Mouse (Mus musculus) ES-Bruce4 (cell line): ENCODE measurements around the gene Caskin2. TPM values are rescaled to one million over a fixed set of nuclear protein-coding genes. Genes with fewer than 3 reads are reported as not detected.
"Not testable (repeated sequence)": the region's sequence is repeated elsewhere in the genome, so short reads cannot be mapped to it uniquely, and the experiment has no call there.

Source experiments
- H3K27ac ChIP-seq: 2 replicates; pipeline ENCODE4 v1.5.1; 2012; ENCODE audit warnings: low read length, inconsistent platforms; ENCODE audit not compliant: insufficient read depth
- H3K27me3 ChIP-seq: 2 replicates; pipeline ENCODE4 v1.6.1; 2012; ENCODE audit warnings: mild to moderate bottlenecking, low read length, inconsistent platforms; ENCODE audit not compliant: control insufficient read depth, poor library complexity, insufficient read depth, severe bottlenecking
- H3K36me3 ChIP-seq: 2 replicates; pipeline ENCODE4 v1.6.1; 2012; ENCODE audit warnings: inconsistent platforms, mild to moderate bottlenecking, low read length, moderate library complexity; ENCODE audit not compliant: control insufficient read depth, poor library complexity, insufficient read depth, severe bottlenecking
- H3K4me1 ChIP-seq: one replicate; pipeline ENCODE4 v1.8.1; 2011; ENCODE audit warnings: low read length; ENCODE audit not compliant: control insufficient read depth, insufficient read depth
- H3K4me3 ChIP-seq: 2 replicates; pipeline ENCODE4 v1.5.1; 2011; ENCODE audit warnings: low read depth, mild to moderate bottlenecking, low read length
- H3K9ac ChIP-seq: 2 replicates; pipeline ENCODE4 v1.6.1; 2012; ENCODE audit warnings: low read depth, mild to moderate bottlenecking, inconsistent platforms; ENCODE audit not compliant: poor library complexity, severe bottlenecking
- H3K9me3 ChIP-seq: replicated peaks from 2 replicates; pipeline ENCODE4 v1.6.1; 2012; ENCODE audit warnings: mild to moderate bottlenecking, low read length, inconsistent platforms; ENCODE audit not compliant: control insufficient read depth, poor library complexity, insufficient read depth, severe bottlenecking
- CTCF ChIP-seq: IDR thresholded peaks from one replicate; pipeline ENCODE4 v1.8.1; 2011; ENCODE audit warnings: low read depth, low read length
- EP300 ChIP-seq: IDR thresholded peaks from 2 replicates; pipeline ENCODE4 v1.6.1; 2011; ENCODE audit warnings: low read depth, low read length; ENCODE audit not compliant: insufficient read depth
- POLR2A ChIP-seq: IDR thresholded peaks from one replicate; pipeline ENCODE4 v1.8.1; 2011; ENCODE audit warnings: low read length; ENCODE audit not compliant: insufficient read depth
- polyA plus RNA-seq: library from polyadenylated mRNA; stranded (reverse); fragments of >200 nt; gene quantifications from 2 replicates; pipeline ENCODE4 v1.2.4, GENCODE M21; 2011; ENCODE audit warnings: low read depth; ENCODE audit not compliant: missing spikeins, insufficient read depth, insufficient read length

Gene Caskin2
- polyA plus RNA-seq, 1 experiment, result 12.1 TPM

- no peak for TF ChIP-seq CTCF
- no peak for TF ChIP-seq POLR2A
- no peak for TF ChIP-seq EP300
- no peaks in the 10 kb centered on the region for H3K36me3 ChIP-seq
- 0 out of 2 replicates have a peak, but pooled peaks cover 4% of the 10 kb centered on the region for H3K9me3 ChIP-seq
- no peaks in the 10 kb centered on the region for H3K27me3 ChIP-seq
- H3K27ac ChIP-seq, result no peak overlapping the region
- H3K4me1 ChIP-seq, result no peaks in the 10 kb centered on the region
- H3K4me3 ChIP-seq, result peak overlapping the region; percentile 73
- peak overlapping the region; percentile 92 for H3K9ac ChIP-seq
Observed at GRCm38 (mm10) chr11:115765607-115766141, 47.8 kb downstream of the Caskin2 start.

DNA sequence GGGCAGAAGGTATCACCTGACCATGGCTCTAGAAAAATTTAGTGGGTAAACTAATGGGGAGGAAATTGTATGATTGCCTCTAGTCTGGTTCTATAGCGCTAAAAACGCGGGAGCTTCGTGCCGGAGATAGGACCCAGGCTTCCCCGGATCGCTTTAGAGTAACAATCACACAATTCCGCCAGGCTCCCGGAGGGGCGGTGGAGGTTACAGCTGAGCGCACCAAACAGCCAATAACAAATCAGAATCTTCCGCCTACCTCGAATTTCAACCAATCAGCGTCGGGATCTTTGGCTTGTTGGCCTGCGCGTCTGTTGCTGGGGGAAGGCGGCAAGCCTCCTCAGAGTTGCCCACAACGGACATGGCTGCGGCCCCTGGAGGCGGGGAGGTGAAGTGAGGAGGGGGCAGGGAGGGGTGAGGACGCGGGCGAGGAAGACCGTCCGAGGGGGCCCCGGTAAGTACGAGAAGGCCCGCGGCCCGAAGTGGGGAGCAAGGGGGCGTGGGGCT, 48.3 kb downstream of the Caskin2 start, which contains the start of gene Tmem94:
Gene Tmem94 (plus strand): TSS at position 331 of the 504 bp plus-strand sequence.
- H3K27ac ChIP-seq, result no peak within 1 kb of the TSS
- H3K9ac ChIP-seq, result peak within 1 kb of the TSS; percentile 92
- H3K27me3 ChIP-seq, result no peaks in the 10 kb centered on the region
- peak within 1 kb of the TSS; percentile 73 for H3K4me3 ChIP-seq
- TF ChIP-seq POLR2A (no peak), EP300 (0 out of 2 replicates have a peak, but pooled peaks have one; percentile 46)
- H3K9me3 ChIP-seq, result 0 out of 2 replicates have a peak, but pooled peaks cover 4% of the 10 kb centered on the region
- no peaks in the 10 kb centered on the region for H3K36me3 ChIP-seq
- H3K4me1 ChIP-seq, result no peaks in the 10 kb centered on the region

GRCm38 (mm10) chr11:115764698-115765097, 48.7 kb downstream of the Caskin2 start:
- Histone ChIP-seq H3K4me3 (no peak overlapping the region), H3K4me1 (no peaks in the 10 kb centered on the region), H3K9me3 (0 out of 2 replicates have a peak, but pooled peaks cover 4% of the 10 kb centered on the region), H3K27me3 (no peaks in the 10 kb centered on the region), H3K27ac (no peak overlapping the region), H3K36me3 (no peaks in the 10 kb centered on the region), H3K9ac (0 out of 2 replicates have a peak overlapping the region, but pooled peaks have one; percentile 29)
- no peak for TF ChIP-seq POLR2A
- TF ChIP-seq EP300, result no peak
- no peak for TF ChIP-seq CTCF

DNA sequence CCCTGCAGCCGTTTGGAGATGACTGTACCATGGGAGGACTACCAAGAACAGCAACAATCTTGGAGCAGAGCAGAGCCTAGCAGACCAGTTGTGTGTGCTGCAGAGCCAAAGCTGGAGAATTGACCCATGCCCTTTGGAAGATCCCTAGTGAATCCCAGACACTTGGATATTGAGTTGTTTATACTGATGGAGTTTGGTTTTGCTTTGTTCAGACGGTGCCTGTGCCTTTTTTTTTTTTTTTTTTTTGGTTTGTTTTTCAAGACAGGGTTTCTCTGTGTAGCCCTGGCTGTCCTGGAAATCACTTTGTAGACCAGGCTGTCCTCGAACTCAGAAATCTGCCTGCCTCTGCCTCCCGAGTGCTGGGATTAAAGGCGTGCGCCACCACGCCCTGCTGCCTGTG, 51.3 kb downstream of the Caskin2 start:
- not testable (repeated sequence) for H3K4me1 ChIP-seq, H3K27me3 ChIP-seq, H3K9ac ChIP-seq, H3K9me3 ChIP-seq, H3K36me3 ChIP-seq, H3K27ac ChIP-seq, H3K4me3 ChIP-seq

GRCm38 (mm10) chr11:115753485-115753884, 60.0 kb downstream of the Caskin2 start:
- no peak overlapping the region for H3K27ac ChIP-seq
- no peak overlapping the region for H3K9ac ChIP-seq
- no peak overlapping the region for H3K4me3 ChIP-seq
- TF ChIP-seq POLR2A (no peak), EP300 (no peak), CTCF (no peak)
- H3K27me3 ChIP-seq, result no peaks in the 10 kb centered on the region
- no peaks in the 10 kb centered on the region; the same call in 1 of the 2 replicates for H3K9me3 ChIP-seq
- no peaks in the 10 kb centered on the region for H3K36me3 ChIP-seq
- H3K4me1 ChIP-seq, result no peaks in the 10 kb centered on the region

DNA sequence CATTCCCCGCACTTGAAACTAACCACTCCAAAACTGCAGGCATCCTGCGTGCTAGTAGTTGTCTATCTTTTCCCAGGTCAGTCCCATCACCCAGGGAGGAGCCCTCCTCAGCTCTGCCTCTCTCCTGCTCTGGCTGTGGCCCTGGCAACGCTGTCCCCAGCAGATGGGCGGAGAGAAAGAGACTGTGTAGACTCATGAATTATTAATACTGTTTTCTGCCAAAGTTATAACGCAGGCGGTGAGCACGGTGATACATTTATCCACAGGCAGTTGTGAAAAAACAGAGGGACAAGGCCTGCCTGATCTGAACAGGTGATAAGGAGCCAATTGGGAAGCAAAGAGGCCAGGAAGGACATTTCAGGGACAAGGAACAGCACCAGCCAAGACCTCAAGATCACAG, 60.8 kb downstream of the Caskin2 start:
- Histone ChIP-seq H3K27me3 (no peaks in the 10 kb centered on the region), H3K36me3 (no peaks in the 10 kb centered on the region), H3K27ac (no peak overlapping the region), H3K9ac (no peak overlapping the region), H3K4me3 (no peak overlapping the region), H3K9me3 (no peaks in the 10 kb centered on the region; the same call in 1 of the 2 replicates), H3K4me1 (no peaks in the 10 kb centered on the region)
- TF ChIP-seq EP300 (no peak), CTCF (no peak), POLR2A (no peak)
